Mouse (Mus musculus): ENCODE measurements at regions not wholly inside any gene's neighbourhood (a gene's known extent, or its start where the extent isn't known, plus 50 kb on each side); places are given as distances from the start of the nearest gene placed in this dataset.

- H3K9ac ChIP-seq (replicated peaks; ENCODE audit: low read depth, low read length) = no peak overlapping the region
- WGBS = 64% methylated on average over 4 of the region's 4 CpGs
- ATAC-seq (ENCODE audit: insufficient read depth, low read depth) = no peak
These were observed 260.9 kb upstream of the Gm49339 start for GRCm38 (mm10) chr10:51219481-51219880.

GRCm38 (mm10) chr10:51233592-51233991 is 246.8 kb upstream of the Gm49339 start:
- H3K36me3 ChIP-seq (replicated peaks; ENCODE audit: control insufficient read depth, insufficient read depth, low read length) = no peaks in the 10 kb centered on the region
- WGBS = 71% methylated on average over 2 of the region's 2 CpGs
- H3K27ac ChIP-seq (ENCODE audit: low read depth) = no peak overlapping the region
- no peak overlapping the region for H3K4me3 ChIP-seq (ENCODE audit: low read depth, low read length)
- H3K4me2 ChIP-seq (ENCODE audit: low read depth, low read length) = no peak overlapping the region
- ATAC-seq (ENCODE audit: insufficient read depth, low read depth) = no peak
- no peak overlapping the region for H3K9ac ChIP-seq (replicated peaks; ENCODE audit: low read depth, low read length)
- TF ChIP-seq EP300 (IDR thresholded peaks at IDR 0.05; ENCODE audit: low read depth) = no peak
- TF ChIP-seq CTCF (IDR thresholded peaks at IDR 0.05; ENCODE audit: low read depth) = no peak
- no peaks in the 10 kb centered on the region for H3K9me3 ChIP-seq (replicated peaks; ENCODE audit: control insufficient read depth, low read length)
- no peaks in the 10 kb centered on the region for H3K4me1 ChIP-seq (ENCODE audit: control insufficient read depth, insufficient read depth)
- H3K27me3 ChIP-seq (ENCODE audit: control insufficient read depth, insufficient read depth, low read length) = no peaks in the 10 kb centered on the region
- DNase-seq (ENCODE audit: low spot score) = no peak

More at GRCm38 (mm10) chr10:51219481-51219880, 260.9 kb upstream of the Gm49339 start:
- no peak overlapping the region for H3K4me3 ChIP-seq (ENCODE audit: low read depth, low read length)
- H3K4me2 ChIP-seq (ENCODE audit: low read depth, low read length) = no peak overlapping the region
- no peaks in the 10 kb centered on the region for H3K9me3 ChIP-seq (replicated peaks; ENCODE audit: control insufficient read depth, low read length)
- no peak for DNase-seq (ENCODE audit: low spot score)
- H3K27ac ChIP-seq (ENCODE audit: low read depth) = no peak overlapping the region
- TF ChIP-seq CTCF (IDR thresholded peaks at IDR 0.05; ENCODE audit: low read depth) (no peak), EP300 (IDR thresholded peaks at IDR 0.05; ENCODE audit: low read depth) (no peak)
- H3K36me3 ChIP-seq (replicated peaks; ENCODE audit: control insufficient read depth, insufficient read depth, low read length) = no peaks in the 10 kb centered on the region
- H3K4me1 ChIP-seq (ENCODE audit: control insufficient read depth, insufficient read depth) = no peaks in the 10 kb centered on the region
- H3K27me3 ChIP-seq (ENCODE audit: control insufficient read depth, insufficient read depth, low read length) = no peaks in the 10 kb centered on the region

GRCm38 (mm10) chr10:51235586-51236575 is 244.5 kb upstream of the Gm49339 start:
- Histone ChIP-seq H3K4me2 (ENCODE audit: low read depth, low read length) (no peak overlapping the region), H3K9me3 (replicated peaks; ENCODE audit: control insufficient read depth, low read length) (no peaks in the 10 kb centered on the region), H3K9ac (replicated peaks; ENCODE audit: low read depth, low read length) (no peak overlapping the region), H3K4me3 (ENCODE audit: low read depth, low read length) (no peak overlapping the region), H3K27me3 (ENCODE audit: control insufficient read depth, insufficient read depth, low read length) (no peaks in the 10 kb centered on the region), H3K36me3 (replicated peaks; ENCODE audit: control insufficient read depth, insufficient read depth, low read length) (no peaks in the 10 kb centered on the region), H3K27ac (ENCODE audit: low read depth) (no peak overlapping the region), H3K4me1 (ENCODE audit: control insufficient read depth, insufficient read depth) (no peaks in the 10 kb centered on the region)
- TF ChIP-seq CTCF (IDR thresholded peaks at IDR 0.05; ENCODE audit: low read depth) = no peak
- no peak for TF ChIP-seq EP300 (IDR thresholded peaks at IDR 0.05; ENCODE audit: low read depth)
- DNase-seq (ENCODE audit: low spot score) (no peak), ATAC-seq (ENCODE audit: insufficient read depth, low read depth) (no peak)
- 38% methylated on average over 10 of the region's 10 CpGs for WGBS

- Histone ChIP-seq H3K36me3 (replicated peaks; ENCODE audit: control insufficient read depth, insufficient read depth, low read length) (no peaks in the 10 kb centered on the region), H3K9me3 (replicated peaks; ENCODE audit: control insufficient read depth, low read length) (no peaks in the 10 kb centered on the region), H3K4me2 (ENCODE audit: low read depth, low read length) (no peak overlapping the region), H3K9ac (replicated peaks; ENCODE audit: low read depth, low read length) (no peak overlapping the region), H3K4me3 (ENCODE audit: low read depth, low read length) (no peak overlapping the region), H3K27me3 (ENCODE audit: control insufficient read depth, insufficient read depth, low read length) (no peaks in the 10 kb centered on the region), H3K27ac (ENCODE audit: low read depth) (no peak overlapping the region), H3K4me1 (ENCODE audit: control insufficient read depth, insufficient read depth) (no peaks in the 10 kb centered on the region)
- TF ChIP-seq CTCF (IDR thresholded peaks at IDR 0.05; ENCODE audit: low read depth) (no peak), EP300 (IDR thresholded peaks at IDR 0.05; ENCODE audit: low read depth) (no peak)
- ATAC-seq (ENCODE audit: insufficient read depth, low read depth) = no peak
- no peak for DNase-seq (ENCODE audit: low spot score)
These were observed 242.3 kb upstream of the Gm49339 start for GRCm38 (mm10) chr10:51238103-51238502.

GRCm38 (mm10) chr10:51253439-51253838 is 227.0 kb upstream of the Gm49339 start:
- Histone ChIP-seq H3K4me1 (ENCODE audit: control insufficient read depth, insufficient read depth) (no peaks in the 10 kb centered on the region), H3K36me3 (replicated peaks; ENCODE audit: control insufficient read depth, insufficient read depth, low read length) (no peaks in the 10 kb centered on the region), H3K4me3 (ENCODE audit: low read depth, low read length) (no peak overlapping the region), H3K27me3 (ENCODE audit: control insufficient read depth, insufficient read depth, low read length) (no peaks in the 10 kb centered on the region), H3K27ac (ENCODE audit: low read depth) (no peak overlapping the region), H3K9ac (replicated peaks; ENCODE audit: low read depth, low read length) (no peak overlapping the region), H3K9me3 (replicated peaks; ENCODE audit: control insufficient read depth, low read length) (no peaks in the 10 kb centered on the region), H3K4me2 (ENCODE audit: low read depth, low read length) (no peak overlapping the region)
- TF ChIP-seq EP300 (IDR thresholded peaks at IDR 0.05; ENCODE audit: low read depth) (no peak), CTCF (IDR thresholded peaks at IDR 0.05; ENCODE audit: low read depth) (no peak)
- ATAC-seq (ENCODE audit: insufficient read depth, low read depth) (no peak), DNase-seq (ENCODE audit: low spot score) (no peak)
- WGBS = 84% methylated on average over 1 of the region's 1 CpGs
